Mouse (Mus musculus): ENCODE results near the gene Cdc5l. TPM values are rescaled to one million over a fixed set of nuclear protein-coding genes. Genes with fewer than 3 reads are reported as not detected.

Gene Cdc5l
- polyA plus RNA-seq, 1 experiment from 2014 or later: 86.8 TPM

DNA sequence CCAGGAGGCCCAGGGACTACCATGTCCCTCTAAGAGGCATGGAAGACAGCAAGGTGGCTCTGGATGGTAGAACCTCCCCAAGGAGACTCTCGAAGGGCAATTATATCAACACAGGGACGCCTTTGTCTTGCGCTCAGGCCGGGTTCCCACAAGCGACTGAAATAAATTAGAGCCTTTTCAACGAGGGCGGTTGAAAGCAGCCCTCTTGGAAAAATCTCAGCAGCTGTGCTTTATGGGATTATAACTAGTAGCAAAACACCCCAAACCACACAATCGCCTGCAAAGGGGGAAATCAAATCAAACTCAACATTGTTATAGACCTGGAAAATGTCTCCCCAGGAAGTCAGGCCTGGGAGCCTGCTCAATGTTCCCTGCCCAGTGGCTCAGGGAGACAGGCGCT, 62.5 kb downstream of the Cdc5l start:
- no peak for DNase-seq (ENCODE audit: low spot score)

DNA sequence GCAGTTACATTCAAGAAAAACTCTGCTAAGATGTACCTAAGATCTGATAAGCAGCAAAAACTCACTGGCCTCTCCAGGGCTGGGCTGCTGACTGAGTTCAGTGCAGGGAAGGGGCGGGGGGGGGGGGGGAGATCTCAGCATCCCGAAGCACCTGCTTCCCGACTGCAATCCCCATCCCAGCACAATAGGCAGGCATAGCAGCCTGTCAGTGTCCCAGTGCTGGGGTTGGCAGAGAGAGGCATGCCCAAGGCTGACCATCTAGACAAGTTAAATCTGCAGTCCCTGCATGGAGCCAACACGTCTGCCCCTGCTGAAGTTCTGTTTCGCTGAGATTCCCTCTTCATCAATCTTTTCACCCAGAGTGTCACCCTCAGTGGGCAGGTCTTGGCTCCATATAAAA, 63.0 kb downstream of the Cdc5l start:
- no peak for DNase-seq (ENCODE audit: low spot score)

GRCm38 (mm10) chr17:45364871-45365270, 68.7 kb downstream of the Cdc5l start:
- DNase-seq (ENCODE audit: low spot score): no peak

- DNase-seq (ENCODE audit: low spot score): no peak
Observed at GRCm38 (mm10) chr17:45360950-45361349, 72.6 kb downstream of the Cdc5l start.

DNA sequence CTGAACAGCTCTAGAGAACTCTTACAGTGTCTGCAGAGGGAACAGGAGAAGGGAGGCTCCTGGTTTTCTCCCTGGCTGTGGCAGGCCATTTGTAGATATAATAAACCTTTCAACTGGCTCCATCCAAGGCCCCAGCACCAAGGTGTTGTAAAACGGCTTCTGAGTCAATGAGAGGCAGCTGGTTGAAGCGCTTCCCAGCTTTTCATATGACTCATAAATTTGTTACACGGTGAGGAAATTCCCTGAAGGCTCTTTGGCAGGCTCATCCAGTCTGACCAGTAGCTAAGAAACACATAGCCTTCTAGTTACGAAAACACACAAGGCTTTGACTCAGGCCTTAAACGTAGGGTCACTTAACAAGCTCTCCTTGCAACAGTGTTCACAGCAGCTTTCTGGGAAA, 74.1 kb downstream of the Cdc5l start:
- no peak for DNase-seq (ENCODE audit: low spot score)

DNA sequence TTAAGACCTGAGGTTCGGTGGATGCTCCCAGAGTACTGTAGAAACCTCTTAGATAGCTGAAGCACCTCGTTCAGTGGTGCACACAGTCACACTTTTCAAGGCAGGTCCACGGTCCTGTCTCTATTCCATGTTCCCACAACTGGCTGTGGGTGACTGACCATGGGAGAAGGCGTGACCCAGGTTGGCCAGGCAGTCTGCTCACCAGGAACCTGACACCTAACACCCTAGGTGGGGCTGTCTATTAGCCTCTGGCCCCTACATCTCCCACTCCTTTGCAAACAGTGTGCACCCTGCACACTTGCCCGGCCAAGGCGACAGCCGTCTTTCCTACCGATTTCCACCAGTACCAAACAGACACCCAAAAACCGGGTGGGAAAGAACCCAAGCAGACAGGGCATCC, 77.1 kb downstream of the Cdc5l start:
- DNase-seq (ENCODE audit: low spot score): no peak

GRCm38 (mm10) chr17:45347951-45348350, 85.6 kb downstream of the Cdc5l start:
- no peak for DNase-seq (ENCODE audit: low spot score)

Other genes starting within 250 kb of the Cdc5l start
- gene Spats1, start 41.7 kb upstream of the Cdc5l start, polyA plus RNA-seq (2015; fragmentation: Nextera tagmentation; extraction: Ambion mirVana): 0.37 and 0.65 TPM in 2 replicates
- 26.9 and 27.7 TPM in 2 replicates for gene Aars2, start 73.1 kb upstream of the Cdc5l start, polyA plus RNA-seq (2015; fragmentation: Nextera tagmentation; extraction: Ambion mirVana)
- 1.3 and 3.0 TPM in 2 replicates for gene Tcte1, start 89.7 kb upstream of the Cdc5l start, polyA plus RNA-seq (2015; fragmentation: Nextera tagmentation; extraction: Ambion mirVana)
- 19.0 and 19.6 TPM in 2 replicates for gene Tmem151b, start 115.9 kb upstream of the Cdc5l start, polyA plus RNA-seq (2015; fragmentation: Nextera tagmentation; extraction: Ambion mirVana)
- 70.4 and 80.2 TPM in 2 replicates for gene Nfkbie, start 122.0 kb upstream of the Cdc5l start, polyA plus RNA-seq (2015; fragmentation: Nextera tagmentation; extraction: Ambion mirVana)
- 95.8 and 96.9 TPM in 2 replicates for gene Slc35b2, start 130.1 kb upstream of the Cdc5l start, polyA plus RNA-seq (2015; fragmentation: Nextera tagmentation; extraction: Ambion mirVana)
- 1,223 and 1,279 TPM in 2 replicates for gene Hsp90ab1, start 139.5 kb upstream of the Cdc5l start, polyA plus RNA-seq (2015; fragmentation: Nextera tagmentation; extraction: Ambion mirVana)
- 243 and 252 TPM in 2 replicates for gene Slc29a1, start 165.9 kb upstream of the Cdc5l start, polyA plus RNA-seq (2015; fragmentation: Nextera tagmentation; extraction: Ambion mirVana)
- gene Mymx, start 168.4 kb upstream of the Cdc5l start, polyA plus RNA-seq (2015; fragmentation: Nextera tagmentation; extraction: Ambion mirVana): 1.5 and 1.7 TPM in 2 replicates
- 0.05 TPM in 1 of 2 replicates, not detected in the other for gene Capn11, start 225.6 kb upstream of the Cdc5l start, polyA plus RNA-seq (2015; fragmentation: Nextera tagmentation; extraction: Ambion mirVana)

All from thymus, postnatal 0 days (tissue).